Mouse (Mus musculus): ENCODE results near the gene Map3k13. TPM values are rescaled to one million over a fixed set of nuclear protein-coding genes. Genes with fewer than 3 reads are reported as not detected.

The Map3k13 gene
- total and polyA plus RNA-seq, 2 experiments from 2014 or later: 3.0 to 8.7 TPM

DNA sequence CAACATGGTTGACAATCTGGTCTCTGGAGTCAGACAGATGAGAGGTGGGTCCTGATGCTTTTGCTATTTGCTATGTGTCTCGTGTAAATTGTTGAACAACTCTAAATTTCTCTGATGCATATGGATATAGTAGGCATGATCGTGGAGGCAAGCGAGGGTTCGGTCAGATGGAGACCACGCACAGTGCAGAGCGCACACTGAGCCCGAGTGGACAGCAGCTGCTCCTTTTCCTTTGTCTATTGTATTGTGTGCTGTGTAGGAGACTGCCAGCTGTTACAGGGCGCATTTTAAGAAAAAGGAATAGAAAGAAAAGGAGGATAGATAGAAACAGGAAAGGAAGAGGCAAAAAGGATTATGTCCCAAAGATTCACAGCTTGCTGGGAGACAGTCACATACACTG, 64.7 kb downstream of the Map3k13 start:
- Histone ChIP-seq H3K4me1 (ENCODE audit: insufficient read depth) (no peaks in the 10 kb centered on the region), H3K4me2 (ENCODE audit: low read depth) (no peak overlapping the region), H3K27ac (ENCODE audit: low read depth, low read length) (no peak overlapping the region), H3K4me3 (ENCODE audit: low read depth, low read length) (no peak overlapping the region), H3K9ac (no peak overlapping the region), H3K9me3 (ENCODE audit: low read length) (no peaks in the 10 kb centered on the region), H3K27me3 (ENCODE audit: insufficient read depth, low read length) (no peaks in the 10 kb centered on the region), H3K36me3 (ENCODE audit: insufficient read depth) (no peaks in the 10 kb centered on the region)
- 59% methylated on average over 8 of the region's 8 CpGs for WGBS
- DNase-seq (no peak), ATAC-seq (no peak)
- no peak for TF ChIP-seq CTCF (IDR thresholded peaks at IDR 0.05; ENCODE audit: low read depth)

DNA sequence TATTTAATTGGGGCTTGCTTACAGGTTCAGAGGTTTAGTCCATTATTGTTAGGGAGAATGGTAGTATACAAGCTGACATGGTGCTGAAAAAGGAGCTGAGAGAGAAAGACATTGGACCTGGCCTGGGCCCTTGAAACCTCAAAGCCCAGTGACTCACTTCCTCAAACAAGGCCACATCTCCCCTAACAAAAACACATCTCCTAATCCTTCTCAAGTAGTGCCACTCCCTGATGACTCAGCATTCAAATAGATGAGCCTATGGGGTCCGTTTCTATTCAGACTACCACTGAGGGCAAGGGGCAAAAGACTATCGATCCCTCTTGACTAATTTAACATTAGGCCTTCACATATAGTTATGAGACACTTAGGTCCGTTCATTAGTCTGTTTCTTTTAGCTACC, 68.3 kb downstream of the Map3k13 start:
- no peak for TF ChIP-seq CTCF (IDR thresholded peaks at IDR 0.05; ENCODE audit: low read depth)
- no peak overlapping the region for H3K9ac ChIP-seq
- H3K9me3 ChIP-seq (ENCODE audit: low read length): no peaks in the 10 kb centered on the region
- H3K27me3 ChIP-seq (ENCODE audit: insufficient read depth, low read length): no peaks in the 10 kb centered on the region
- no peak for ATAC-seq
- DNase-seq: no peak
- no peaks in the 10 kb centered on the region for H3K36me3 ChIP-seq (ENCODE audit: insufficient read depth)
- no peak overlapping the region for H3K4me3 ChIP-seq (ENCODE audit: low read depth, low read length)
- no peak overlapping the region for H3K4me2 ChIP-seq (ENCODE audit: low read depth)
- peaks cover 4% of the 10 kb centered on the region; the same call in 1 of the 2 replicates for H3K4me1 ChIP-seq (ENCODE audit: insufficient read depth)
- 86% methylated on average over 3 of the region's 3 CpGs for WGBS
- H3K27ac ChIP-seq (ENCODE audit: low read depth, low read length): no peak overlapping the region

DNA sequence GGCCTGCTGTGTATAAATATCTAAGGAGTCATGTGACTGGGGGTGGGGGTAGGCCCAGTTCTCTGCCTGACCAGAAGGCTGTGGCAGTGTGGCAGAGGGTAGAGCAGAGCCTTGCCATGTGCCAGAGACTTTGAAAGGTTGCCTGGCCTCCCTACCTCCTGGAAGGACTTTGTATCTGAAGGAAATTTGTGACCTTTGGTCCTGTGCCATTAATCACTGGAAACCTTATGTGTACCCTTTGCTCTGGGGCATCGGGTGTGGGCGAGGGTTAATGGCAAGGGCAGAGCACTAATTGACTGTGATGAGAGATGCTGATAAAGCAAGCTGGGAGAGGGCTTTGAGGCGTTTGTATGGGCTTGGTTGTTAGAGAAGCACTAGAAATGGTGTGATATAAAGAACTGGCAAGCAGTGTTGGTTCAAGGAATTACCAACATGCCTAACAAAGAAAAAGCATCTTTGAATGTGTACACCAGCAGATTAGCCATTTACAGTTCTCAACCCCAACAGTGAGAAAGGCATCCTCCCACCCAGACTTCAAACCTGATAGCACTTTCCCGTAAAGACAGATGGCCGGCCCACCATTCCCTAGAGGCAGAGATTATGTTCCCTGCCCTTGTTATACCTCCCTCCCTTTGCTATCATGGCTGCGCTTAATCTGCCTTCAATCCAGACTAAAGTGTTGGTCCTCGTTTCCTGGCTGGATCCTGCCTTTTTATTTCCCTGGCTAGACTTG, 71.3 kb downstream of the Map3k13 start:
- Histone ChIP-seq H3K9me3 (ENCODE audit: low read length) (no peaks in the 10 kb centered on the region), H3K36me3 (ENCODE audit: insufficient read depth) (no peaks in the 10 kb centered on the region), H3K27ac (ENCODE audit: low read depth, low read length) (no peak overlapping the region), H3K4me3 (ENCODE audit: low read depth, low read length) (no peak overlapping the region), H3K4me1 (ENCODE audit: insufficient read depth) (peaks cover 4% of the 10 kb centered on the region; the same call in 1 of the 2 replicates), H3K9ac (no peak overlapping the region), H3K4me2 (ENCODE audit: low read depth) (no peak overlapping the region), H3K27me3 (ENCODE audit: insufficient read depth, low read length) (no peaks in the 10 kb centered on the region)
- TF ChIP-seq CTCF (IDR thresholded peaks at IDR 0.05; ENCODE audit: low read depth): no peak
- ATAC-seq: no peak
- no peak for DNase-seq
- WGBS: 45% methylated on average over 7 of the region's 7 CpGs

DNA sequence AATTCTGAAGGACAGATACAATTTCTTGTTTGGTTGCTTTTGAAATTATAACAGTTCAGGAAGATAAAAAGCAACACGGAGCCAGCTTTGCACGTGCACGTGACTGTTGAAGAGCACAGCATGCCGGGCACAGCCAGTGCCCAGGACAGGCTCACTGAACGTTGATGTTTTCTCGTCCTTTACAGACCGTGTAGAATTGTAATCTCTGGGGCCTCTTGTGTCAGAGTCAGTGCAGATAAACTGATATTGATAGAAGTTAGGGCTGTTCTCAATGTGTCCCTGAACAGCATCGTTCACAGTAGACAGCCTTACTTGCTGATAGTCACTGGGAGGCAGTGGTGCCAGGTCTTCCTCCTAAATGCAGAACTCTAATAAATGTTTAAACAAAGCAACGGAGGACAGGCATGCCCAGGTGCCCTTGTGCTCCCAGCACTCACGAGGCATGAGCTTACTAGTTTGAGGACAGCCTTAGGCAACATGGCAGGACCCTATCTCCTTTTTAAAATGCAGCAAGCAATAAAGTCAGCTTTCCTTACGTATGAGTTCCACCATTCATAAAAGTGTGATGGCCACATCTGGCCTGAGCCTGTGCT, 71.9 kb downstream of the Map3k13 start:
- DNase-seq (no peak), ATAC-seq (0 out of 2 replicates have a peak, but pooled peaks have one; percentile 23)
- H3K27ac ChIP-seq (ENCODE audit: low read depth, low read length): no peak overlapping the region
- whole genome bisulfite sequencing: 71% methylated on average over 11 of the region's 11 CpGs
- H3K36me3 ChIP-seq (ENCODE audit: insufficient read depth): no peaks in the 10 kb centered on the region
- no peak overlapping the region for H3K9ac ChIP-seq
- no peaks in the 10 kb centered on the region for H3K27me3 ChIP-seq (ENCODE audit: insufficient read depth, low read length)
- TF ChIP-seq CTCF (IDR thresholded peaks at IDR 0.05; ENCODE audit: low read depth): no peak
- H3K4me1 ChIP-seq (ENCODE audit: insufficient read depth): peaks cover 4% of the 10 kb centered on the region; the same call in 1 of the 2 replicates
- no peak overlapping the region for H3K4me2 ChIP-seq (ENCODE audit: low read depth)
- no peak overlapping the region for H3K4me3 ChIP-seq (ENCODE audit: low read depth, low read length)
- no peaks in the 10 kb centered on the region for H3K9me3 ChIP-seq (ENCODE audit: low read length)

DNA sequence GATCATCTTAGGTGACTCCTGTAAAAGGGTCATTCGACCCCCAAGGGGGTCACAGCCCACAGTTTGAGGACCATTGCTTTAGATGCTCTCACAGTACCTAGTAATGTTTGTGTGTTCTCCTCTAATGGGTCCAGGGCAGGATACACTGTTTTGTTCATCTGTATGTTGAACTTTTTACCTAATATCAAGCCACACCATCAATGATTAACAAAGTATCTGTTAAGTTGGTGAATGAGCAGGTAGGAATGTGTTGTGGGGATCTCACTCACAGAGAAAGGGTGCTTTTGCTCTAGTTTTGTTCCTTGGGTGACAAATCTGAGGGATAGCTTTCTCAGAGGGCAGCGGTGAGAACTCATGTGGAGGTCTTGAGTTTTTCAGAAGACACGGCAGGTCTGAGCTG, 73.6 kb downstream of the Map3k13 start:
- Histone ChIP-seq H3K27me3 (ENCODE audit: insufficient read depth, low read length) (no peaks in the 10 kb centered on the region), H3K9ac (no peak overlapping the region), H3K4me2 (ENCODE audit: low read depth) (no peak overlapping the region), H3K27ac (ENCODE audit: low read depth, low read length) (no peak overlapping the region), H3K4me1 (ENCODE audit: insufficient read depth) (peaks cover 4% of the 10 kb centered on the region; the same call in 1 of the 2 replicates), H3K4me3 (ENCODE audit: low read depth, low read length) (no peak overlapping the region), H3K36me3 (ENCODE audit: insufficient read depth) (no peaks in the 10 kb centered on the region), H3K9me3 (ENCODE audit: low read length) (no peaks in the 10 kb centered on the region)
- TF ChIP-seq CTCF (IDR thresholded peaks at IDR 0.05; ENCODE audit: low read depth): no peak
- WGBS: 76% methylated on average over 3 of the region's 3 CpGs
- ATAC-seq: no peak
- no peak for DNase-seq

DNA sequence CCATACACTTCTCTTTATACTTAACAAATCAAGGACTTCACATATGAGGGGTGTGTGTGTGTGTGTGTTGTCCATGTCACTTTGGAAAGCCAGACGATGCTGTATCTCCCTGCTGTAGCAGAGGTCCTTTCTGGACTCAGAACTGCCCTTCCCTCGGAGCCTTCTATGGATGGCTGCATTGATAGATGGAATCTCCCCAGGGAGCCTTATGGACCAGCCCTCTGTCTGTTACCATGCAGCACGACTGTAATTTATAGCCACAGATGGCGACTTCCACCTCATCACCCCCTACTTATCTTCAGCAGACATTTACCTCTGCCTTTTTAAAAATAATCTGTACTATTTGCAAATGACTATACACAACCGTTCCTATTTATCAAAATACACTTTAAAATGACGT, 74.5 kb downstream of the Map3k13 start:
- no peaks in the 10 kb centered on the region for H3K27me3 ChIP-seq (ENCODE audit: insufficient read depth, low read length)
- H3K9me3 ChIP-seq (ENCODE audit: low read length): no peaks in the 10 kb centered on the region
- no peak for DNase-seq
- H3K36me3 ChIP-seq (ENCODE audit: insufficient read depth): no peaks in the 10 kb centered on the region
- no peak for TF ChIP-seq CTCF (IDR thresholded peaks at IDR 0.05; ENCODE audit: low read depth)
- H3K4me1 ChIP-seq (ENCODE audit: insufficient read depth): peaks cover 4% of the 10 kb centered on the region; the same call in 1 of the 2 replicates
- no peak overlapping the region for H3K9ac ChIP-seq
- ATAC-seq: no peak
- H3K27ac ChIP-seq (ENCODE audit: low read depth, low read length): no peak overlapping the region
- no peak overlapping the region for H3K4me2 ChIP-seq (ENCODE audit: low read depth)
- no peak overlapping the region for H3K4me3 ChIP-seq (ENCODE audit: low read depth, low read length)
- WGBS: 62% methylated on average over 6 of the region's 6 CpGs

DNA sequence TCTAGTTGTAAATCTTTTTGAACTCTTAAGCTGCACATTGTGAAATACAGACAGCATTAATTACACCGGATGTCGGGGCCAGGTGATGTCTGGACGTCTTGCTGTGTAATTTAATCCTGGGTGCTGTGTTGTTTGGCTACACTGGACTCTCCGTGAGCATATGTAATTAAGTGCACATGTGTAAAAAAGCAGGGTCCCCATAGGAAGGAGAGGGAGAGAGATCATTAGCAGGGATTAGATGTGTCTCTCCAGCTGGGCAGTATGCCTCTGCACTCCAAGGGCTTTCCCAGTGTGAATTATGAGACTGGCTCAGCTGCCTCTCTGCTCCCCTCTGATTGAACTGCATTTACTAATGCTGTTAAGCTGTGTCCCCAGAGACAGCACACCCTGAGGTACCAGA, 75.7 kb downstream of the Map3k13 start:
- no peak overlapping the region for H3K4me2 ChIP-seq (ENCODE audit: low read depth)
- no peak overlapping the region for H3K27ac ChIP-seq (ENCODE audit: low read depth, low read length)
- no peaks in the 10 kb centered on the region for H3K27me3 ChIP-seq (ENCODE audit: insufficient read depth, low read length)
- WGBS: 13% methylated on average over 4 of the region's 4 CpGs
- no peak overlapping the region for H3K9ac ChIP-seq
- no peaks in the 10 kb centered on the region for H3K36me3 ChIP-seq (ENCODE audit: insufficient read depth)
- peaks cover 4% of the 10 kb centered on the region; the same call in 1 of the 2 replicates for H3K4me1 ChIP-seq (ENCODE audit: insufficient read depth)
- DNase-seq (no peak), ATAC-seq (no peak)
- H3K9me3 ChIP-seq (ENCODE audit: low read length): no peaks in the 10 kb centered on the region
- H3K4me3 ChIP-seq (ENCODE audit: low read depth, low read length): no peak overlapping the region
- TF ChIP-seq CTCF (IDR thresholded peaks at IDR 0.05; ENCODE audit: low read depth): no peak

Measured in forebrain, postnatal 0 days (tissue).